Mouse (Mus musculus) 416B (cell line): Measurements from ENCODE around the gene Uck2.

ENCODE experiments used
- DNase-seq: peaks from one replicate; pipeline ENCODE4 v3.0.0; 2011; ENCODE audit warnings: low read depth

Gene Uck2

GRCm38 (mm10) chr1:167208816-167209215 lies 76.3 kb downstream of the Uck2 start:
- no peak for DNase-seq

GRCm38 (mm10) chr1:167205177-167205750 lies 79.9 kb downstream of the Uck2 start:
- DNase-seq, result no peak

DNA sequence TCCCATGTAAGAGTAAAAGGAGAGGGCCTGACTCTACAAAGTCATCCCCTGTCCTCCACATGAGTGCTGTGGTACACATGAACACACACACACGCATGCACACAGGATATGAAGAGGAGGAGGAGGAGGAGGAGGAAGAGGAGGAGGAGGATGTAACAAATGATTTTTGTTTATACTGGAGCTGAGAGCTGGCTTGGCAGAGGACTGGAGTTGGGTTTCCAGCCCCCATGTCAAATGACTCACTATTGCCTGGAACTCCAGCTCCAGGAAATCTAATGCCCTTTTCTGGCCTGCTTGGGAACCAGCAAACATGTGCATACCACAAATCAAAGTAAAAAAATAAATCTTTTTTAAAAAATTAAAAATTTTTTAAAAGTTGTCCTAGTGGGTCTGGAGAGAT lies 80.7 kb downstream of the Uck2 start:
- DNase-seq, result no peak

DNA sequence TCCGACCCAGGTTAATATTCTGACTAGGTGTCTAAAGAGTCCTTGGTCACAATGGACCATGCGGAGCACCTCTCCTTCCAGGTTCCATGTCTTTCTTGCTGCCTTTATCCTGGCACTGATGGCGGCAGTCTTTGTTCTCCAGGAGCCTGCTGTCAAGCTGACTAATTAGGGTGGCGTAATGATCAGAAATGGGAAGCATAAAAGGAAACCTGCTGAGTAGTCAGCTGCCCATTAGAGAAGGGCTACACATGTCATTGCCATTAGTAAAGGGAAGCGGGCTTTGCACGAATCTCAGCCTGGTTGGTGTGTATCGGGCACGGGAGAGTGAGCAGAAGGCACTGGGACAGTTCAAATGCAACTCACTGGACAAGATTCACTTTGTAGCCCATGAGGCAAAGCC lies 90.4 kb downstream of the Uck2 start:
- DNase-seq, result no peak

GRCm38 (mm10) chr1:167187791-167188190 lies 97.3 kb downstream of the Uck2 start:
- DNase-seq, result no peak

- DNase-seq, result no peak
Measured at GRCm38 (mm10) chr1:167181919-167182616, 103.1 kb downstream of the Uck2 start.
